Mouse (Mus musculus) myocyte (in vitro differentiated cells): ENCODE data around the gene Idh2. TPM values are rescaled to one million over a fixed set of nuclear protein-coding genes. Genes with fewer than 3 reads are reported as not detected.
A peak's percentile ranks its signal among the peaks of the same experiment; 100 is the strongest.

ENCODE experiments used
- H3K27me3 ChIP-seq: one replicate; pipeline ENCODE4 v1.6.1; 2011; ENCODE audit not compliant: control insufficient read depth, insufficient read depth, insufficient read length
- H3K36me3 ChIP-seq: one replicate; pipeline ENCODE4 v1.6.1; 2011; ENCODE audit not compliant: control insufficient read depth, insufficient read depth
- H3K4me2 ChIP-seq: one replicate; pipeline ENCODE4 v1.6.1; 2011; ENCODE audit warnings: low read depth, control low read depth
- H3K4me3 ChIP-seq: one replicate; pipeline ENCODE4 v1.5.1; 2011; ENCODE audit warnings: mild to moderate bottlenecking, control low read depth, moderate library complexity
- H3K79me2 ChIP-seq: one replicate; pipeline ENCODE4 v1.6.1; 2011; ENCODE audit not compliant: control insufficient read depth, insufficient read depth
- H3ac ChIP-seq: one replicate; pipeline ENCODE4 v1.6.1; 2011; ENCODE audit not compliant: control insufficient read depth, insufficient read length
- CEBPB ChIP-seq: IDR thresholded peaks from 2 replicates; pipeline ENCODE4 v1.6.1; 2011; ENCODE audit warnings: mild to moderate bottlenecking, moderate library complexity; ENCODE audit not compliant: poor library complexity, insufficient read depth, severe bottlenecking
- E2F4 ChIP-seq: IDR thresholded peaks from one replicate; pipeline ENCODE4 v1.6.1; 2011; ENCODE audit warnings: mild to moderate bottlenecking, control low read depth, moderate library complexity; ENCODE audit not compliant: insufficient read depth
- MAX ChIP-seq: IDR thresholded peaks from one replicate; pipeline ENCODE4 v1.6.1; 2011; ENCODE audit warnings: low read depth, mild to moderate bottlenecking, control low read depth
- MYOD1 ChIP-seq, 3 experiments: IDR thresholded peaks; one replicate each; pipeline ENCODE4 v1.6.1; 2011; ENCODE audit warnings: control low read depth in 2 of 3, low read depth in 2 of 3, mild to moderate bottlenecking in 2 of 3, moderate library complexity in 1 of 3; ENCODE audit not compliant: insufficient read length in 2 of 3, control insufficient read depth in 1 of 3
- MYOG ChIP-seq, 3 experiments: IDR thresholded peaks; one replicate each; pipeline ENCODE4 v1.6.1; 2011; ENCODE audit warnings: control low read depth in 2 of 3, low read depth in 2 of 3, mild to moderate bottlenecking in 2 of 3; ENCODE audit not compliant: insufficient read length in 2 of 3, control insufficient read depth in 1 of 3, insufficient read depth in 1 of 3
- POLR2A ChIP-seq: IDR thresholded peaks from one replicate; pipeline ENCODE4 v1.6.1; 2011; ENCODE audit warnings: low read depth, mild to moderate bottlenecking, control low read depth, moderate library complexity; ENCODE audit not compliant: insufficient read length
- POLR2AphosphoS2 ChIP-seq: IDR thresholded peaks from one replicate; pipeline ENCODE4 v1.6.1; 2011; ENCODE audit warnings: low read depth, control low read depth; ENCODE audit not compliant: insufficient read length
- REST ChIP-seq: IDR thresholded peaks from one replicate; pipeline ENCODE4 v1.6.1; 2011; ENCODE audit warnings: mild to moderate bottlenecking, control low read depth, moderate library complexity; ENCODE audit not compliant: insufficient read depth, insufficient read length
- SRF ChIP-seq: IDR thresholded peaks from one replicate; pipeline ENCODE4 v1.6.1; 2011; ENCODE audit warnings: low read depth; ENCODE audit not compliant: control insufficient read depth, insufficient read length
- TCF12 ChIP-seq: IDR thresholded peaks from one replicate; pipeline ENCODE4 v1.6.1; 2011; ENCODE audit warnings: mild to moderate bottlenecking, control low read depth; ENCODE audit not compliant: poor library complexity, insufficient read depth, severe bottlenecking
- TCF3 ChIP-seq: IDR thresholded peaks from one replicate; pipeline ENCODE4 v1.6.1; 2011; ENCODE audit warnings: low read depth, control low read depth; ENCODE audit not compliant: insufficient read length
- USF1 ChIP-seq: IDR thresholded peaks from one replicate; pipeline ENCODE4 v1.6.1; 2011; ENCODE audit warnings: low read depth, mild to moderate bottlenecking, control low read depth, moderate library complexity
- polyA plus RNA-seq: library from polyadenylated mRNA; unstranded; fragments of >200 nt; fragmentation: generic; extraction: Trizol; gene quantifications from one replicate; pipeline ENCODE4 v1.2.1, GENCODE M21; 2012; ENCODE audit warnings: missing spikeins

The Idh2 gene
- polyA plus RNA-seq, 1 experiment = 159 TPM

DNA sequence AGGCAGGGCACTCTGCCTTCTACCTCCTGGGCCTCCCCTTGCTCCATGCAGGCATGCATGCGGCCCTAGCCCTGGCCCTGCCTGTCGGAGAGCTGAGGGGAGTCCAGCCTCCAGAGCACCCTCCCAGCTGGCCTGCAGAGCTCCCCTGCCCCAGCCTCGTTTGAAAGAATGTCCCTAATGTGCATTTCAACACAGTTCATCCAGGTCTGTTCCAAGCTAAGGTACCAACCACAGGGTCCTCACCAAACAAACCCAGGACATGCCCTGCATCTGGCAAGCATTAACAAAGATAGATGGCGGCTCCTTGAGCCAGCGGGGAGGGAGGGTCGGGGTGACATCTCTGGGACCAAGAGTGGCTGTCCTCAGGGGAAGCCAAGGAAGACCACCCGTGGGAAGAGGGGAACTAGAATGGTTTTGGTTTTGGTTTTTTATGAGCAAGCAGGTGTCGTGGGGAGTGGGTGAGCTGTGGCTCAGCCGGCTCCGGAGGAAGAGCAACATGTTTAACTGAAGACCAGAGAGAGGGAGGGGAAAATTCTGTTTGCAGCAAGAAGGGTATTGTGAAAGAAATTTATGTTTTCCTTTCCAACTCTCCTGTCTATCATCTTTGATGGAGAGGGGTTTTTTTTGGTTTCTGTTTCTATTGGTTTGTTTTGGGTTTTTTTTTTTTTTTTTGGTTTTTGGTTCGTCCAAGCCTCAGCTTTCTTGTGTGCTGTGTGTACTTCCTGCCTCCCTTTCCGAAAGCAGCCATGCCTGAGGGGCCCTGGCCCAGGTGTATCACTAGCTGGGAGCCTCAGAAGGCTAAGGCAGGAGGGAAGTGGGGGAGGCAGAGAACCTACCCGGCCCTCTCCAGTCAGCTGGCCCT lies 24.0 kb downstream of the Idh2 start:
- Histone ChIP-seq H3K79me2 (no peaks in the 10 kb centered on the region), H3ac (no peak overlapping the region), H3K36me3 (peaks cover 8% of the 10 kb centered on the region), H3K4me2 (no peak overlapping the region), H3K4me3 (no peak overlapping the region), H3K27me3 (no peaks in the 10 kb centered on the region)
- TF ChIP-seq MYOG (IDR thresholded peaks at IDR 0.05; ENCODE audit: control insufficient read depth in 1 of 3, insufficient read depth in 1 of 3, insufficient read length in 2 of 3, low read depth in 2 of 3) (no peak), MAX (no peak), SRF (no peak), TCF3 (no peak), REST (no peak), MYOD1 (IDR thresholded peaks at IDR 0.05; ENCODE audit: control insufficient read depth in 1 of 3, insufficient read length in 2 of 3, low read depth in 2 of 3) (no peak), POLR2AphosphoS2 (no peak), POLR2A (no peak), E2F4 (no peak), CEBPB (no peak), USF1 (no peak), TCF12 (no peak)

- no peak overlapping the region for H3ac ChIP-seq
- TF ChIP-seq USF1 (no peak), POLR2AphosphoS2 (no peak)
- H3K4me3 ChIP-seq = no peak overlapping the region
- H3K79me2 ChIP-seq = no peaks in the 10 kb centered on the region
- peaks cover 8% of the 10 kb centered on the region for H3K36me3 ChIP-seq
- H3K27me3 ChIP-seq = no peaks in the 10 kb centered on the region
- H3K4me2 ChIP-seq = no peak overlapping the region
These were observed 24.8 kb downstream of the Idh2 start for GRCm38 (mm10) chr7:80090191-80091003.

DNA sequence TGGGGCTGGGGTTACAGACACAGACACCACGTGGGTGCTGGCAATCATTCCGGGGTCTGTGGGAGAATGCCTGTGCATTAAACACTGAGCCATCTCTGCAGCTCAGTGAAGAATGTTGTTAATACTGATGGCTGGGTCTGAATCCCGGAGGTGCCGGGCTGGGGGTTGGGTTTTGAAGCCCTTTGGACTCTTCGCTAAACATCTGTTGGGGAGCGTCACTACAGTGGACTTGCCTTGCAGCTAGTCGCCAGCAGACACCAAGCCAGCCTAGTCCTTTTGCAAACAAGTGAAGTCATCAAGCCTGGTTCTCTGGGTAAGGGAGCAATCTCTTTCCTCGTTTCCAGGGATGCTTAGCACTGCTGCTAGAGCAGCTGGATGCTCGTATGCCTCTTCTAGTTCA lies 27.0 kb downstream of the Idh2 start:
- no peak overlapping the region for H3K4me3 ChIP-seq
- H3K4me2 ChIP-seq = no peak overlapping the region
- peaks cover 4% of the 10 kb centered on the region for H3K36me3 ChIP-seq
- TF ChIP-seq REST (no peak), TCF3 (no peak), TCF12 (no peak), CEBPB (no peak), MYOD1 (IDR thresholded peaks at IDR 0.05; ENCODE audit: control insufficient read depth in 1 of 3, insufficient read length in 2 of 3, low read depth in 2 of 3) (no peak), POLR2A (no peak), MYOG (IDR thresholded peaks at IDR 0.05; ENCODE audit: control insufficient read depth in 1 of 3, insufficient read depth in 1 of 3, insufficient read length in 2 of 3, low read depth in 2 of 3) (no peak), SRF (no peak)
- no peaks in the 10 kb centered on the region for H3K27me3 ChIP-seq
- H3ac ChIP-seq = no peak overlapping the region
- no peaks in the 10 kb centered on the region for H3K79me2 ChIP-seq

DNA sequence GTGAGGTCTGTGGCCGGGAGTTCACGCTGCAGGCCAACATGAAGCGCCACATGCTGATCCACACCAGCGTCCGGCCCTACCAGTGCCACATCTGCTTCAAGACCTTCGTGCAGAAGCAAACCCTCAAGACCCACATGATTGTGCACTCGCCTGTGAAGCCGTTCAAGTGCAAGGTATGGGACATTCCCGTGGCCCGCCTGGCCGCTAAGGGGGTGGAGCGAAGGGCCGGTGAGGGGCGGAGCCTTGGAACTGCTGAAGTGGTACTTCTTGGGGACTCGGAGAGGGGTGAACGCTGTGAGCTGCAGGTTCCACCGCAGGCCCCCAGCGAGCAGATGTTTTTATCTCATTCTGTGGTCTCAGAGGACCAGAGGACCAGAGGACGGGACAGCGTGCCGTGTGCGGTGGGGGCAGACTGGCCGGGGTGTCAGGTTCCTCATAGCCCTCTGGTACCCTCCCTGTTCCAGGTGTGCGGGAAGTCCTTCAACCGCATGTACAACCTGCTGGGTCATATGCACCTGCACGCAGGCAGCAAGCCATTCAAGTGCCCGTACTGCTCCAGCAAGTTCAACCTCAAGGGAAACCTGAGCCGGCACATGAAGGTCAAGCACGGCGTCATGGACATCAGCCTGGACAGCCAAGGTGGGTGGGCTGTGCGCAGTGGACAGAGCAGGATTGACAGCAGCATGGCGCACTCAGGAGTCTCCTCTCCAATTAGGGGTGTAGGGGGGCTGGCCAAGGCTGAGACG lies 29.0 kb downstream of the Idh2 start:
- Histone ChIP-seq H3K79me2 (no peaks in the 10 kb centered on the region), H3ac (no peak overlapping the region), H3K36me3 (no peaks in the 10 kb centered on the region), H3K4me3 (no peak overlapping the region), H3K4me2 (no peak overlapping the region), H3K27me3 (no peaks in the 10 kb centered on the region)
- no peak for TF ChIP-seq REST
- TF ChIP-seq POLR2AphosphoS2 = peak; percentile 82

GRCm38 (mm10) chr7:80084484-80084931 lies 30.7 kb downstream of the Idh2 start:
- Histone ChIP-seq H3K36me3 (no peaks in the 10 kb centered on the region), H3ac (no peak overlapping the region), H3K79me2 (no peaks in the 10 kb centered on the region), H3K4me3 (no peak overlapping the region), H3K4me2 (no peak overlapping the region), H3K27me3 (no peaks in the 10 kb centered on the region)
- TF ChIP-seq MAX (no peak), E2F4 (no peak), POLR2AphosphoS2 (peak; percentile 63), USF1 (no peak), TCF3 (no peak), MYOG (IDR thresholded peaks at IDR 0.05; ENCODE audit: control insufficient read depth in 1 of 3, insufficient read depth in 1 of 3, insufficient read length in 2 of 3, low read depth in 2 of 3) (peak in 1 of 3 experiments; percentile 9), REST (no peak), TCF12 (no peak), CEBPB (no peak), POLR2A (no peak), MYOD1 (IDR thresholded peaks at IDR 0.05; ENCODE audit: control insufficient read depth in 1 of 3, insufficient read length in 2 of 3, low read depth in 2 of 3) (peak in 1 of 3 experiments; percentile 5), SRF (no peak)
